Mouse (Mus musculus): ENCODE measurements around the gene Pln. TPM values are rescaled to one million over a fixed set of nuclear protein-coding genes. Genes with fewer than 3 reads are reported as not detected.

The Pln gene
- polyA plus RNA-seq, 1 experiment = not detected

DNA sequence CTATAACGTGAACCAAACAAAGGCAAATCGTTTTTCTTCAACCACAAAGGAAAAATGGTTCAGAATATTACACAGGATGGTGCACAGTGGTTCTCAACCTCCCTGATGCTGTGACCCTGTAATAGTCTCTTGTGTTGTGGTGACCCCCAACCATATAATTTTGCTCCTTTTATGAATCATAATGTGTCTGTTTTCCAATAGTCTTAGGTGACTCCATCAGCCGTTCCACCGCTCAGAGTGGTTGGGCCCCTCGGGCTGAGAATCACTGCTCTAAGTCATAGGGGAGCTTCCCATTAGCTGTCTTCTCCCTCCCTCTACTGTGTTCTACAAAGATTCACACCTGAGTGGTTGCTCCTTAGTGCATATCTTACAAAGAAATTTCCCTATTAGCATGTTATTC lies 9.4 kb downstream of the Pln start:
- no peak for TF ChIP-seq GATA1 (IDR thresholded peaks at IDR 0.05; ENCODE audit: low read length)

DNA sequence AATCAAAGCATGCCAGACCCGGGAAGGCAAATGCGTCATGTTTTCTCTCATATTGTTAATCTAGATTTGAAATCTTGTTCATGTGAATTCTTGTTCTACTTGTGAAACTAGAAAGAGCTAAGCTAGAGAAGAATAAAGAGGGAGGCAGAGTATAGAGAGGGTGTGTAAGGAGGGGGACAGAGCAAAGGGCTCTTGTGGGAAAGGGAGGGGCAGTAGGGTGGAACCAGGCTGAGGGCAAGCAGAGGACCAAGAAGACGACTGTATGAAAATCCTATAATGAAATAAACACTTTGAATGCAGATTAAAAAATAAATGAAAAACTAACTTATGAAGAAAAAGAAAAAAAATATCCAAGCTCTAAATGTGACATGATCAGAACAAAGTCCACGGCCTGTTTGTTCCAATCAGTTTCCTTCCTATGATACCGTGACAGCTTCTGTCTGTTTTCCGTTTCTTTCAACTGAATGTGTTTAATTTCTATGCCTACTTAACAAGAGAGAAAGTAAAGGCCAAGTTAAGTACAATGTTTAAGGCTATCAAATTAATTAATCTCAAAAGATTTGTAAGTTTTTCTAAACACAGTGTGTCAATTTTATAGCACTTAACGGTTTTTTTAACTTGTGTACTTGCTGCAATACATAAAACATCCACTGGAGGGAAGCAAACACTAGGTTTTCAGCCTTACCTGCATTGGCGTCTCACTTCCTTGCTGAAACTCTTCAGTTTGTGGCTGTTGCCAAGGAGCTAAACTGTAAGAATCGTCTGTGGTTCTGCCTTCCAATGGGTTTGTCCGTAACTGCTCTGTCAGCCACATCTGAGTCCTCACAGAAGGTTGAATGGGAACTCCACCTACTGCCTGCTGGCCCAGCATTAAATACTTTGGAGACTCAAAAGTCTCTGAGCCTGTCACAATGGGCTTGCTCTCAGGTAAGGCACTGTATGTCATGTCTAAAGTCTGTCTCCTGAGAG lies 10.6 kb downstream of the Pln start:
- TF ChIP-seq GATA1 (IDR thresholded peaks at IDR 0.05; ENCODE audit: low read length) = no peak

DNA sequence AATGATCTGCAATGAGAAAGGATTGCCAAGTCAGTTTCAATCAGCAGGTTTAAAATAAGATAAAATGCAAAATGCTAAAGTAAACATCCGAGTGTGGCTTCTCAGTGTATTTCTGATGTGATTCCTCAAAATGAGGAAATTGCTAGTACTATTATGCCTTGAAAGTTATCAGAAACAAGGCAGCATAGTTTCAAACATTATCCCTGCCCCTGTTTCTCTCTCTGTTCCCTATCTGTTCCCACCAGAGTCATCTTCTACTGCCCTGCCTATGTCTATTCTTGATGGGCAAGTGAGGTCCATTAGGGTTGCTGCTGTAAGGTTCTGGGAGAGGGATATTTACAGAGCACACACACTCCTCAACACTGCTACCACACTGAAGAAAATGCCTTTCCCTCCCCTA lies 11.8 kb downstream of the Pln start:
- no peak for TF ChIP-seq GATA1 (IDR thresholded peaks at IDR 0.05; ENCODE audit: low read length)

DNA sequence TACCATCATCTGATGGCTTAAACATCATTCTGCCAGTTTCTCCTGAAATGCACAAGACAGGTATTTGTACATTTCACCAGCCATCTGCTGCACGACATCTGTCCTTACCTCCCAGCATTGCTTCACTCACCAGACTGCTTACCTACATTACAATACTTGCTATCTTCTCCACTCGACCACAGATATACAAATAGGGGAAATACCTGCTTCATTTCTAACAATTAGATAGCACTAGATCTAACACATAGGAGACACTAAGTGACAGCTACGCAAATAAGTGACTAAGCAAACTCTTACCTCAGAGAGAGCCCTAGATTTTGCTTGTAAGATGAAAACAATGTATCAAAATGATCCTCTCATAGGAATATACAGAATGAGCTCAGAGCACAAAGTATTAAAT lies 16.2 kb downstream of the Pln start:
- no peak for TF ChIP-seq GATA1 (IDR thresholded peaks at IDR 0.05; ENCODE audit: low read length)

DNA sequence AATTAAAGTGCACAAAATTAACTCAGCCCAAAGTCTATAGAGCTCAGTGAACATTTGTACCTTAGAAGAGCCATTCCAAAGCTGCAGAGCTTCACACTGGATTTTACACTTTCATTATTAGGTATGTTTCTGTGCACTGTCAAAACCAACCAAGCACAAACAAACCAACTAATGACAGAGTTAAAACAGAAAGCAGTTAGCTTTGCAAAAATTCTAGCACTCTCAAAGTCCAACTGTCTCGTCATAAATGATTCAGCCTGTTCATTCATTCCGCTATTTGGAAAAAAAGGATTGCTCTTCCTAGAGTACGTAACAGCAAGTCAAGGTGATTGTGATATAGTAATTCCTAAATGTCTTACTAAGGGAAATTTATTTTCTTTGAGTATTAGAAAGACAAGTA lies 21.5 kb downstream of the Pln start:
- TF ChIP-seq GATA1 (IDR thresholded peaks at IDR 0.05; ENCODE audit: low read length) = no peak

DNA sequence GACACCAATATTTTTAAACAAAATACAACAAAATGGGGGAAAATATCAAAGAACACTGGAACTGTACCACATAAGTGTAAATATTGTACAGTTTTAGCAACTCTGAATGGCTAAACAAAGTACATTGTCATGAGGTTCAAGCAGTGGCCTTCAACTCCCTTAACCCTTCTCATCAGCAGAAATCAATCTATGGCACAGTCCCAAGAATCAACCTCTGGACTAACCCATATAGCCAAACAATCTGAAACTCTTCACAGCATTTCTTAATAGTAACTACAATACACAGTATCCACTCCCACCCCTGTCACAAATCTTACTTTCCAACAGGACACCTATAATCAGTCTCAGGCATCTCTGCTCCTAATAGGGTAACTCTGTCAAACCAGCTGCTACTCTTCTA lies 26.8 kb downstream of the Pln start:
- TF ChIP-seq GATA1 (IDR thresholded peaks at IDR 0.05; ENCODE audit: low read length) = no peak

DNA sequence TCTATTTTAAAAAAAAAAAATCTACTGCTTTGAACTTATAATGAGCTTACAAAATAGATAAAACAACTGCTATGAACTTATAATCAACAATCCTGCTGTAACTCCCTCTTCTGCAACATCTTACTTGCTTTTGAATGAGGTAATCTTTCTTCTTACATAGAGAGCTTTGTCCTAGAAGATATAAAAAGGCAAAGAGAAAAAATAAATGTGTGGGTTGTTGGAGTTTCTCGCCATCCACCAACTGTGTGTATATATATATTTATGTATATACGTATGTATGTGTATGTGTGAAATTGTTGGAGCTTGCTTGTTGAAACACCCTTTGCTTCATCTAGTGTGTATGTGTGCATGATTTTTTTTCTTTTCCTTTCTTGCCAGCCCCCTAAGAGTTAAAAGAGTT lies 29.8 kb downstream of the Pln start:
- TF ChIP-seq GATA1 (IDR thresholded peaks at IDR 0.05; ENCODE audit: low read length) = no peak

DNA sequence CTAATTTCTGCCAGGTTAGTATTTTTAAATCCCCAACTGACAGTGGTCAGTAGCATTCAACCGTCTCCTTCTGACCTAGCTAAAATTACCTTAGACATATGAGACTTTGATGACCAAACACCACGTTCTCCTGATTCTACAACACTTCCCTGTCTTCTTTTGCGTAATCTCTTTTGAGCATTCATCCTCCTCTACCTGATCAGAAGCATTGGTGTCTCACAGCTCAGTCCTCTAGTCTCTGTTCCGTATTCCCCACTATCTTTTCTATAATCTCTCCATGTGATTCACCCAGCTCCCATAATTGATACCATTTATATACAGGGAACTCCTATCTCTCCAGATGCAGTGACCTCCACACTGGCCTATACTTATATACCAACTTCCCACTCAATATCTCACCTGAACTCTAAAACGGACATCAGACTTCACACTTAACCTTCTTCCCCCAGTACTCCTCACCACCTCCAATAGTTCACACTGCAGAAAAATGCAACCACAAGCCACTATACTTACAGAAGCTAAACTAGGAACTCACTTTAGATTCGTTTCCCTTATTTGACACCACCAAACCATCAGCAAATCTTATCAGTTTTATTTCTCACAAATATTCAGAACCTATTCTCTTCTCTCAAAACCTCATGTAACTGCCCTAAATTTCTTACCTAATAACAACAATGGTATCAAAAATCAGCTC lies 36.6 kb downstream of the Pln start:
- TF ChIP-seq GATA1 (IDR thresholded peaks at IDR 0.05; ENCODE audit: low read length) = no peak

DNA sequence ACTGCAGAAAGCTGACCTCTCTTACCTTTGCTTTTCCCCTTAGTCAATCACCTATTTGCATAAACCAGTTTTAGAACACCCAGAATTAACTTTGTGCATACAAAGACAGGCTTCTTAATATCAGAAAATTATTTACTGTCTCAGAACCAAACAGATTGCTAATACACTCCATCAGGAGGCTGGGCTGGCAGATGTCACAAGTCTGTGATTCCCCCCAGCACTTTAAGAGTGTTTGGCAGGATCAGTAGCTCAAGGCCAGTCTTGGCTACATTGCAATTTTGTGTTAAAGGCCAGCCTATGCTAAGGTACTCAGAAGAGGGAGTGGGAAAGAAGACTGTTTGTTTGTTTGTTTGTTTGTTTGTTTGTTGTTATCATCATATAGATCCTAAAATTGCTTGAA lies 39.6 kb downstream of the Pln start:
- TF ChIP-seq GATA1 (IDR thresholded peaks at IDR 0.05; ENCODE audit: low read length) = no peak

DNA sequence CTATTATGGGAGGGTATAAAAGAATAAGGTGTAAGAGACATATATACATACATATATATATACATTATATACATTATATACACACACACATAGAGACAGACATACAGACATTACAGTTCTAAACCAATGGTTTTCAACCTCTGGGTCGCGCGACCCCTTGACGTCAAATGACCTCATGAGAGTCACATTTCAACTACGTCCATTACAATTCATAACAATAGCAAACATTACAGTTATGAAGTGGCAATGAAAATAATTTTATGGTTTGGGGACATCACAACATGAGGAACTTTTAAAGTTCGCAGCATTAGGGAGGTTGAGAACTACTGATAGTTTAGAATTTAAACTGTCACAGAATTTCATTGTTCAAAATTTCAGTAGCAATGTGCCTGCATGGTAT lies 40.8 kb downstream of the Pln start:
- no peak for TF ChIP-seq GATA1 (IDR thresholded peaks at IDR 0.05; ENCODE audit: low read length)

DNA sequence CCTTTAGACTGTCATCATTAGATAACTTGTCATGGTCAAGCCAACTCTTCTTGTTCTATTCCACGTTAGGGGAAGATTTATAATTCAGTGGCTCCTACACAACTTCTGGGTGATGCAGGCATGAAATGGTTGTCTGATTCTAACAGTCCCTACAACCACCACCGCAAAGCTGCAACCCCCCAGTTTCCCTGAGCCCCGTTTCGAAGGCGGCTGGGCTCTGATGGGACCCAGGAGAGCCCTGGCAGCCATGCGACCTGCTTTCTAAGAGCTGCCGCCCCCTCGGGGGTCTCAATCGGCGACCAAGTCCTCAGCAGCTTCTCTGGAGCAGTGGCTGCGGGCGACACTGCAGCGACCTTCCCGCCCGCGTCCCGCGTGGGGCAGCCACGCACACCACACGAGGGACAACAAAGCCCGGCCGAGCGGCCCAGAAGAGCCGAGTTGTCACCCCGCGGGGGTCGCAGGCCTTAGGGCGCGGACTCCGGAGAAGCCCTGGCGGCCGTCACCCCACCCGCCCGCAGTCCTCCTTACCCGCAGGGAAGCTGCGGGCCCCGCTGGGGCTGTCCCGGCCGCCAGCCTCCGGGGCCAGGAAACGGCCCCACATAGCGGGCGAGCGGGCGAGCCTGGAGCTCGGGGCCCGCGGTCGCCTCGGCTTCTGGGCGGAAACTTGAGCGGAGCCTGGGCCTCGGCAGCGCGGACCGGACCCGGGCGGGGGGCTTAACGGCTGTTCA lies 41.7 kb downstream of the Pln start:
- no peak for TF ChIP-seq GATA1 (IDR thresholded peaks at IDR 0.05; ENCODE audit: low read length)

DNA sequence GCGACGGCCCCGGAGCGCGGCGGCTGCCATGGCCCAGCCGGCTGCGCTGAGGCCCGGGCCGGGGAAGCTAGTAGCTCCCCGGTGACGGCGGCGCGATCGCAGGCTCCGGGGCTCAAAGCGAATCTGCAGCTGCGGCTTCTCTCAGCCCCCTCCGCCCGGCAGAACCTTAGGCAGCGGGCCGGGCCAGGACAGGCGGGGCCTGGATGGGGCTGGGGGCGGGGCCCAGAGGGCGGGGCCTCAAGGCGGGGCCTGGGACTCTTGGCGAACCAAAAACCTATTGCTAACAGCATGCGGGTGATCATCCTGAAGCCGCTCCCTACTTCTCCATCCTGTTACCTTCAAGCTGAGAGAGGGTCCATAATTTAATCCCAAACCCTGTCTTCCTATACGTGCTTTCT lies 42.2 kb downstream of the Pln start, which contains the start of gene Cep85l:
TSS of gene Cep85l (minus strand) at position 239 of the 398 bp plus-strand sequence.
- TF ChIP-seq GATA1 (IDR thresholded peaks at IDR 0.05; ENCODE audit: low read length) = no peak

DNA sequence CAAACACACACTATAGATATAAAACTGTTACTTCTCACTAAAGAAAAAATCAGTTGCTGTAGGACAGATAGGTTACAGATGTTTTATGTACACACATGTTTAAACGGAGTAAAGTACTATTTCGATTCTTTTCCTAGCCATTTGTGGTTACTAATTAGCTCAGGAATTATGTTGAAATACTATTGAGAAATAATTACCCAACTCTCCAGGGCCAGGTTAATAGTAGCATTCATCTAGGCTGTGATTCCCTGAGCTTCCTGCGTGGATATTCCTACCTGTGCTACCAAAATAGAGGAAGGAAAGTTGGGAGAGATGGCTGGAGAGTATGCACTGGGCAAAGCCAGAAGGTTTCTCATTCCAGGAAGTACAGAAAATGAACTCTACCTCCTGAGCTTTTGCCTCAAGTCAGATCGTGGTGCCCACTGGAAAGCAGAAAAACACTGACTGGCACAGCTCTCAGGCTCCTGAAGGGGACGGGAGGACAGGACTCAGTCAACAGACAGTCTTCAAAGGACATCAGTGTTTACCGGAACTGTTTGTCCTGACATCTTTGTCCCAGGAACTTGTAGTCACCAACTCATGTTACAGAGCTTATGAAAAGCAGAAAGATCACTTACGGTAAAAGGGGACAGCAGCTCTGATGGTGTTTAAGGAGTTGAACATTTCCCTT lies 45.4 kb downstream of the Pln start:
- TF ChIP-seq GATA1 (IDR thresholded peaks at IDR 0.05; ENCODE audit: low read length) = no peak

DNA sequence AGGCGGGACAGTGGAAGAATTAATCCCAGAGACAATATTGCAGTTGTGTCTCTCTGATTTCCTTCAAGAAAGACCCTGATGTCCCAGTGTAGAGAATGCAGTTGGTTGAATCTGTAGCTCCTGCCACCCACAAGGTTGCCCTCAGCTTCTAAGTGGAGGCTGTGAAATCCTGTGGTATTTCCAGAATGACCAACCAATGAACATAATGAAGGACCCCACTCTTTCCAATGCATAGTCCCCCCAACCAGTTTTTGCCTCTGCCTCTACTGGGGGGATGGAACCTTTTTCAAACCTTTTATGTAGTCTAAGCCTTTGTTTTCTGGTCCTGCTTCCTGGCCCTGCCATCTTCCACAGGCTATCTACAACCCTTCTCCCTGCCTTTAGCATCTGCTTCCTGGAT lies 47.4 kb downstream of the Pln start:
- TF ChIP-seq GATA1 (IDR thresholded peaks at IDR 0.05; ENCODE audit: low read length) = no peak

DNA sequence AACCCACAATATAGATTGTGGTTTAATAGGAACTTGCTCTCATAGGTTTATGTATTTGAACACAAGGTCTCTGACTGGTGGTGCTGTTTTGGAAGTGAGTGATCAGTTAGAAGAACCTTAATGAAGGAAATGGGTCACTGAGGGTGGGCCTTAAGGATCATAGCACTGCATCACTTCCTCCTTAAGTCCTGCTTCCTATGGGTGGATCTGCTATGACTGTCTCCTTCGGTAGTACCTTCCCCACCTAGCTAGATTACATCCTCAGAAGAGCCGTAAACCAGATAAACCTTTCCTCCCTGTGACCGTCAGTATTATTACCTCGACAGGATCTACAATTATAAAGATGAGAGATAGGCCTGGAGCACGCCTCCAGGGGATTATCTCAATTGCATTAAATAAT lies 48.0 kb downstream of the Pln start:
- TF ChIP-seq GATA1 (IDR thresholded peaks at IDR 0.05; ENCODE audit: low read length) = no peak
